Mouse (Mus musculus) erythroid progenitor cell, adult 5-6 weeks (primary cell): ENCODE measurements around the gene Vmn1r62. TPM values are rescaled to one million over a fixed set of nuclear protein-coding genes. Genes with fewer than 3 reads are reported as not detected.
"Not testable (repeated sequence)": the region's sequence is repeated elsewhere in the genome, so short reads cannot be mapped to it uniquely, and the experiment has no call there.

Experiments
- ATAC-seq: replicated peaks from 2 replicates; pipeline ENCODE4 v1.8.0; 2016; ENCODE audit warnings: moderate number of reproducible peaks, mild to moderate bottlenecking, moderate TSS enrichment, inconsistent platforms; ENCODE audit not compliant: poor library complexity, low FRiP score, severe bottlenecking
- total RNA-seq, 2 experiments: library from RNA; stranded (forward) in 1 of 2; stranded (reverse) in 1 of 2; fragments of 150-400 nt in 1 of 2; fragments of 186-747, 209-891 nt in 1 of 2; gene quantifications; 2 replicates each; pipeline versions ENCODE4 v1.2.3 to v1.2.4; 2015 to 2017; ENCODE audit warnings: low replicate concordance in 2 of 2

Gene Vmn1r62
- total RNA-seq (2015; ENCODE audit: low replicate concordance) (not detected in 2 replicates), total RNA-seq (2017; ENCODE audit: low replicate concordance) (not detected in 2 replicates)

GRCm38 (mm10) chr7:5673331-5673730 is at the start of gene Vmn1r62:
Vmn1r62 (plus strand) TSS chr7:5673631.
- ATAC-seq, result not testable (repeated sequence)

Other genes with a start within 250 kb of the Vmn1r62 start
- gene Vmn1r59, start 216.9 kb upstream of the Vmn1r62 start, total RNA-seq (2015; ENCODE audit: low replicate concordance), result not detected in 2 replicates
- gene Vmn1r59, start 216.9 kb upstream of the Vmn1r62 start, total RNA-seq (2017; ENCODE audit: low replicate concordance), result not detected in 2 replicates
- not detected in 2 replicates for gene Vmn2r28, start 179.7 kb upstream of the Vmn1r62 start, total RNA-seq (2015; ENCODE audit: low replicate concordance)
- gene Vmn2r28, start 179.7 kb upstream of the Vmn1r62 start, total RNA-seq (2017; ENCODE audit: low replicate concordance), result not detected in 2 replicates
- not detected in 2 replicates for gene Vmn1r60, start 126.3 kb upstream of the Vmn1r62 start, total RNA-seq (2015; ENCODE audit: low replicate concordance)
- gene Vmn1r60, start 126.3 kb upstream of the Vmn1r62 start, total RNA-seq (2017; ENCODE audit: low replicate concordance), result not detected in 2 replicates
- gene Vmn1r61, start 60.3 kb upstream of the Vmn1r62 start, total RNA-seq (2015; ENCODE audit: low replicate concordance), result not detected in 2 replicates
- not detected in 2 replicates for gene Vmn1r61, start 60.3 kb upstream of the Vmn1r62 start, total RNA-seq (2017; ENCODE audit: low replicate concordance)
- gene Vmn1r63, start 131.8 kb downstream of the Vmn1r62 start, total RNA-seq (2015; ENCODE audit: low replicate concordance), result not detected in 2 replicates
- not detected in 2 replicates for gene Vmn1r63, start 131.8 kb downstream of the Vmn1r62 start, total RNA-seq (2017; ENCODE audit: low replicate concordance)
- not detected in 2 replicates for gene Vmn1r64, start 210.9 kb downstream of the Vmn1r62 start, total RNA-seq (2015; ENCODE audit: low replicate concordance)
- gene Vmn1r64, start 210.9 kb downstream of the Vmn1r62 start, total RNA-seq (2017; ENCODE audit: low replicate concordance), result not detected in 2 replicates